Mouse (Mus musculus) forebrain, postnatal 0 days (tissue): ENCODE measurements at regions not wholly inside any gene's neighbourhood (a gene's known extent, or its start where the extent isn't known, plus 50 kb on each side); places are given as distances from the start of the nearest gene placed in this dataset.

Source experiments
- ATAC-seq: fragments of 200-750 bp; cut with Nextera tagmentation; 2 replicates; pipeline ENCODE4 v1.8.0; 2017; ENCODE audit warnings: mild to moderate bottlenecking, moderate library complexity
- DNase-seq: peaks from one replicate; pipeline ENCODE4 v3.0.0-alpha.2; 2015
- H3K27ac ChIP-seq: fragments of 300-500 bp; sonication (generic); 2 replicates; pipeline ENCODE4 v1.5.1; 2014; ENCODE audit warnings: low read depth, mild to moderate bottlenecking, antibody characterized with exemption, low read length, moderate library complexity, mixed read lengths
- H3K27me3 ChIP-seq: fragments of 300-500 bp; sonication (generic); 2 replicates; pipeline ENCODE4 v1.6.1; 2014; ENCODE audit warnings: mild to moderate bottlenecking, low read length, mixed read lengths; ENCODE audit not compliant: insufficient read depth
- H3K36me3 ChIP-seq: fragments of 300-500 bp; sonication (generic); 2 replicates; pipeline ENCODE4 v1.6.1; 2014; ENCODE audit warnings: mild to moderate bottlenecking, moderate library complexity; ENCODE audit not compliant: insufficient read depth
- H3K4me1 ChIP-seq: fragments of 300-500 bp; sonication (generic); 2 replicates; pipeline ENCODE4 v1.6.1; 2014; ENCODE audit warnings: antibody characterized with exemption; ENCODE audit not compliant: insufficient read depth
- H3K4me2 ChIP-seq: fragments of 300-500 bp; sonication (generic); 2 replicates; pipeline ENCODE4 v1.6.1; 2014; ENCODE audit warnings: low read depth, mild to moderate bottlenecking, moderate library complexity
- H3K4me3 ChIP-seq: fragments of 300-500 bp; sonication (generic); 2 replicates; pipeline ENCODE4 v1.5.1; 2014; ENCODE audit warnings: low read depth, low read length, mixed read lengths
- H3K9ac ChIP-seq: fragments of 300-500 bp; sonication (generic); 2 replicates; pipeline ENCODE4 v1.6.1; 2014; ENCODE audit warnings: mild to moderate bottlenecking
- H3K9me3 ChIP-seq: fragments of 300-500 bp; sonication (generic); 2 replicates; pipeline ENCODE4 v1.6.1; 2016; ENCODE audit warnings: low read length
- CTCF ChIP-seq: sonication (generic); IDR thresholded peaks from 2 replicates; pipeline ENCODE4 v1.5.1; 2016; ENCODE audit warnings: antibody characterized with exemption, control low read depth, low read depth
- WGBS: fragments of 180-500 bp; shearing (Covaris S2); extraction: QIAGEN DNeasy Blood & Tissue Kit; methylation state at CpG from one replicate; pipeline ENCODE4 v1.1.7; 2014; 5-methylcytosine and 5-hydroxymethylcytosine counted together

- TF ChIP-seq CTCF: no peak
- no peak overlapping the region for H3K9ac ChIP-seq
- H3K9me3 ChIP-seq: no peaks in the 10 kb centered on the region
- no peaks in the 10 kb centered on the region for H3K4me1 ChIP-seq
- 80% methylated on average over 6 of the region's 6 CpGs for WGBS
- H3K36me3 ChIP-seq: no peaks in the 10 kb centered on the region
- no peaks in the 10 kb centered on the region for H3K27me3 ChIP-seq
- no peak overlapping the region for H3K27ac ChIP-seq
- no peak for ATAC-seq
- H3K4me2 ChIP-seq: no peak overlapping the region
- H3K4me3 ChIP-seq: no peak overlapping the region
- DNase-seq: no peak
These were observed 220.4 kb downstream of the 3110018I06Rik start for GRCm38 (mm10) chr12:107708812-107709211.

GRCm38 (mm10) chr12:107711017-107711416, 222.6 kb downstream of the 3110018I06Rik start:
- Histone ChIP-seq H3K4me1 (no peaks in the 10 kb centered on the region), H3K36me3 (no peaks in the 10 kb centered on the region), H3K4me3 (no peak overlapping the region), H3K4me2 (no peak overlapping the region), H3K27me3 (no peaks in the 10 kb centered on the region), H3K9ac (no peak overlapping the region), H3K27ac (no peak overlapping the region), H3K9me3 (no peaks in the 10 kb centered on the region)
- WGBS: 72% methylated on average over 7 of the region's 7 CpGs
- no peak for DNase-seq
- no peak for ATAC-seq
- no peak for TF ChIP-seq CTCF

GRCm38 (mm10) chr12:107711675-107712074, 223.2 kb downstream of the 3110018I06Rik start:
- WGBS: 47% methylated on average over 3 of the region's 3 CpGs
- Histone ChIP-seq H3K9ac (no peak overlapping the region), H3K27me3 (no peaks in the 10 kb centered on the region), H3K4me2 (no peak overlapping the region), H3K9me3 (no peaks in the 10 kb centered on the region), H3K4me1 (no peaks in the 10 kb centered on the region), H3K4me3 (no peak overlapping the region), H3K36me3 (no peaks in the 10 kb centered on the region), H3K27ac (no peak overlapping the region)
- ATAC-seq (no peak), DNase-seq (no peak)
- no peak for TF ChIP-seq CTCF

DNA sequence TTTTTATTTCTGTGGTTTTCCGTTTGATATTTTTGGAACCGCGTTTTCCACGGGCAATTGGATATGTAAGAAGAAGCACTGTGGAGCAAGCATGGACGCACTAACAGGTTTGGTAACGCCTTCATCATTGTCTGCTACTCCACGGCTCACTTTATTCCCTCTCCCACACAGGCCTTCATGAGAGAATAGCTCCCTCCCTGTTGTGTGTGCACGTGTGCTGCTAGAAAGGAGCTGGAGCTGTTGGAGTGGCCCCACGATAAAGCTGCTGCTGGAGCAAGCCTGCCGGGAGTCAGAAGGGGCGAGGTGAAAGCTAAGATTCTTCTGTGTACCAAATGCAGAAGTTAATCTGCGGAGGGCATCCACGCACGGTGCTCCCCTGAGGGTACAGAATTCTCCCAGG, 224.8 kb downstream of the 3110018I06Rik start:
- 47% methylated on average over 14 of the region's 14 CpGs for WGBS
- TF ChIP-seq CTCF: no peak
- no peak for DNase-seq

DNA sequence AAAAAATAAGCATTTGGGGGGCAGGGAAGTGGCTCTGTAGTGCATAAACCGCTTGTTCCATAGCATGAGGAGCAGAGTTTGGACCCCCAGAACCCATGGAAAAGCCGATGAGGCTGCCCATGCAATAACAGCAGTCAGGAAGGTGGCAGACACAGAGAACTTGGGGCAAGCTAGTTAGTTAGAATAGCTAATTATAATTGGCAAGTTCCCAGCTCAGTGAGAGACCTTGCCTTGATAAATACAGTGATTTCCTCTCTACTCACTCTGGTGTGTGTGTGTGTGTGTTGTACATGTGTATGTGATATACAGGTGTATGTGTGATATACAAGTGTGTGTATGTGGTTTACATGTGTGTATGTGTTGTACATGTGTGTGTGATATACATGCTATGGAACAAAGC, 226.4 kb downstream of the 3110018I06Rik start:
- H3K4me2 ChIP-seq: no peak overlapping the region
- no peak overlapping the region for H3K9ac ChIP-seq
- DNase-seq (no peak), ATAC-seq (no peak)
- H3K36me3 ChIP-seq: no peaks in the 10 kb centered on the region
- WGBS: 68% methylated on average over 2 of the region's 2 CpGs
- TF ChIP-seq CTCF: no peak
- no peaks in the 10 kb centered on the region for H3K9me3 ChIP-seq
- H3K27me3 ChIP-seq: no peaks in the 10 kb centered on the region
- H3K4me3 ChIP-seq: no peak overlapping the region
- no peak overlapping the region for H3K27ac ChIP-seq
- H3K4me1 ChIP-seq: no peaks in the 10 kb centered on the region

More for the DNA sequence above, 224.8 kb downstream of the 3110018I06Rik start:
- Histone ChIP-seq H3K4me1 (no peaks in the 10 kb centered on the region), H3K36me3 (no peaks in the 10 kb centered on the region), H3K27me3 (no peaks in the 10 kb centered on the region), H3K9me3 (no peaks in the 10 kb centered on the region), H3K4me2 (no peak overlapping the region), H3K4me3 (no peak overlapping the region), H3K27ac (no peak overlapping the region), H3K9ac (no peak overlapping the region)
- ATAC-seq: no peak

GRCm38 (mm10) chr12:107715871-107716270, 227.4 kb downstream of the 3110018I06Rik start:
- H3K9me3 ChIP-seq: no peaks in the 10 kb centered on the region
- H3K36me3 ChIP-seq: no peaks in the 10 kb centered on the region
- ATAC-seq (no peak), DNase-seq (no peak)
- no peak overlapping the region for H3K4me3 ChIP-seq
- H3K4me2 ChIP-seq: no peak overlapping the region
- H3K9ac ChIP-seq: no peak overlapping the region
- H3K4me1 ChIP-seq: no peaks in the 10 kb centered on the region
- no peaks in the 10 kb centered on the region for H3K27me3 ChIP-seq
- H3K27ac ChIP-seq: no peak overlapping the region
- 38% methylated on average over 6 of the region's 6 CpGs for WGBS
- TF ChIP-seq CTCF: no peak

DNA sequence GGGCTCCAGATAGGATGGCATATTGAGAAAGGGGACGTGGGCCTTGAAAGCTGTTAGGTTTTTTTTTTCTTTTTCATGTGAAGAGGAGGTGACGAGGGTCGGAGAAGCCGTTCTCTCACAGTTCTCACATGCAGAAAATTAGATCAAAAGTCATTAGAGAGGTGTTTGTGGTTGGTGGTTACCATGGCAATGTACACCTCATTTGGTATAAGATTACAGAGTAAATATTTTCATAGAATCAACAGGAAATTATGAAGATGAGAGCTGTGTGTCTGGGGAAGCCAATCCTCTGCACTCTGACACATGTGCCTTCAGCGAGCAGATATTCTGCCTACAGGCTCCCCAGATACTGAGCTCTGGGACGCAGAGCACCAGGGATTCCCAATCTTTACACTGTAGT, 232.5 kb downstream of the 3110018I06Rik start:
- no peaks in the 10 kb centered on the region for H3K36me3 ChIP-seq
- H3K27ac ChIP-seq: no peak overlapping the region
- H3K4me3 ChIP-seq: no peak overlapping the region
- TF ChIP-seq CTCF: no peak
- no peaks in the 10 kb centered on the region for H3K9me3 ChIP-seq
- H3K4me1 ChIP-seq: no peaks in the 10 kb centered on the region
- H3K9ac ChIP-seq: no peak overlapping the region
- ATAC-seq (no peak), DNase-seq (no peak)
- H3K4me2 ChIP-seq: no peak overlapping the region
- WGBS: 78% methylated on average over 6 of the region's 6 CpGs
- H3K27me3 ChIP-seq: no peaks in the 10 kb centered on the region
